Comparison of ENCODE assay signal across 8 mouse cellular contexts in the genomic region with DNA sequence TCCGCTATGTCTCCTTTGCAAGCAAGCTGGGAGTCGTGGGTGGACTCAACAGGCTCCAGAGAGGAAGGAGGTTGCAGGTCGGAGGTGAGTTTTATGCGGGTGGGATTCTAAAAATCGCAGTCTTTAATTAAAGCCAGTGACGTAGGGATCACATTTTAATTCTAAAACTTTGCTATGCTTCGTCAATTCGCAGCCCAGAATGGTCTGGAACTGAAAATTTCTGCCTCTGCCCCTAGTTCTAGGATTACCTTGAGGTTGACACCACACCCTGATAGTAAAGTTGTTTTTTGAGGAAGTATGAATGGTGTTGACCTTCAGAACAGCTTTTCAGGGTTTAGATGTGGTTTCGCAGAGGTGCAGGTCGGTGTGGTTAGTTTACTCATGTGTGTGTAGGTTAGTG. TPM values are rescaled to one million over a fixed set of nuclear protein-coding genes. Genes with fewer than 3 reads are reported as not detected.
DNase-seq lines count a peak whose midpoint lies in the region; ATAC-seq and TF ChIP-seq lines count a peak whose summit lies in the region.

No protein-coding gene starts in this region.

- 38% methylated on average over 10 of the region's 10 CpGs for whole genome bisulfite sequencing in heart, embryonic 14.5 days
- WGBS in hindbrain, embryonic 11.5 days: 49% methylated on average over 10 of the region's 10 CpGs

- no peaks in the 10 kb centered on the region for H3K36me3 ChIP-seq in heart, embryonic 14.5 days (ENCODE audit: control insufficient read depth, insufficient read depth, low read length)
- peaks cover 0 to 42% of the 10 kb centered on the region in 2 experiments; a peak in 2 of 4 replicates for H3K36me3 ChIP-seq in MEL (ENCODE audit: control insufficient read depth in 1 of 2, insufficient read depth in 2 of 2, low read length in 2 of 2)
- no peaks in the 10 kb centered on the region for H3K36me3 ChIP-seq in hindbrain, embryonic 11.5 days (ENCODE audit: control insufficient read depth, insufficient read depth, low read length)

- peak overlapping the region in 1 of 2 experiments; percentile 93; a peak in 1 of 4 replicates for H3K27ac ChIP-seq in heart, embryonic 14.5 days (replicated peaks in 1 of 2; ENCODE audit: control insufficient read depth in 1 of 2, insufficient read depth in 1 of 2, low read depth in 2 of 2, low read length in 2 of 2)
- peak overlapping the region; percentile 75 for H3K27ac ChIP-seq in MEL (ENCODE audit: control insufficient read depth, low read depth, low read length)
- no peak overlapping the region for H3K27ac ChIP-seq in hindbrain, embryonic 11.5 days (ENCODE audit: low read depth, low read length)

- H3K9me3 ChIP-seq in heart, embryonic 14.5 days (ENCODE audit: control insufficient read depth, low read length): no peaks in the 10 kb centered on the region
- no peaks in the 10 kb centered on the region for H3K9me3 ChIP-seq in MEL (replicated peaks; ENCODE audit: insufficient read depth, low read length)
- no peaks in the 10 kb centered on the region for H3K9me3 ChIP-seq in hindbrain, embryonic 11.5 days (ENCODE audit: control insufficient read depth, low read length)

- peaks cover 18% of the 10 kb centered on the region for H3K79me2 ChIP-seq in MEL (ENCODE audit: control insufficient read depth, insufficient read depth, low read length, poor library complexity)

- TF ChIP-seq RAD21 in MEL (IDR thresholded peaks at IDR 0.05; ENCODE audit: low read depth, low read length): no peak

- peak; percentile 59 to 66; a peak in 3 of 4 replicates for TF ChIP-seq EP300 in MEL (IDR thresholded peaks at IDR 0.05; ENCODE audit: low read depth in 1 of 2, low read length in 2 of 2)

- peaks cover 8 to 22% of the 10 kb centered on the region in 2 experiments for H3K4me1 ChIP-seq in heart, embryonic 14.5 days (ENCODE audit: control insufficient read depth in 2 of 2, insufficient read depth in 2 of 2, low read length in 2 of 2)
- peaks cover 14 to 34% of the 10 kb centered on the region in 2 experiments for H3K4me1 ChIP-seq in MEL (ENCODE audit: control insufficient read depth in 1 of 2, insufficient read depth in 2 of 2, low read length in 2 of 2)
- H3K4me1 ChIP-seq in hindbrain, embryonic 11.5 days (replicated peaks; ENCODE audit: control insufficient read depth, insufficient read depth, low read length): 0 out of 2 replicates have a peak, but pooled peaks cover 4% of the 10 kb centered on the region

- no peak for TF ChIP-seq CTCF in MEL (IDR thresholded peaks at IDR 0.05 in 2 of 3, conservative IDR thresholded peaks at IDR 0.05 in 1 of 3; ENCODE audit: control insufficient read depth in 1 of 3, insufficient read depth in 1 of 3, low read depth in 2 of 3, low read length in 3 of 3, poor library complexity in 1 of 3, severe bottlenecking in 1 of 3)

- no peak for DNase-seq in heart, adult 18-20 months
- DNase-seq in MEL (ENCODE audit: low read depth, low spot score) (peak; percentile 90), MN1 (ENCODE audit: low spot score) (no peak)
- no peak for DNase-seq in hindbrain, embryonic 11.5 days (ENCODE audit: low spot score)
- no peak for DNase-seq in ovary, adult 18-20 months (ENCODE audit: low spot score)

- no peak for ATAC-seq in heart, embryonic 14.5 days (ENCODE audit: insufficient number of reproducible peaks, insufficient read depth, low FRiP score, low read depth)
- ATAC-seq in hindbrain, embryonic 11.5 days (ENCODE audit: low FRiP score): no peak
- peak; percentile 28; the same call in 1 of the 2 replicates for ATAC-seq in megakaryocyte, adult 5-6 weeks (ENCODE audit: poor library complexity, severe bottlenecking)
- ATAC-seq in frontal cortex, adult (ENCODE audit: low TSS enrichment): no peak

- peak overlapping the region; percentile 98 for H3K9ac ChIP-seq in heart, embryonic 14.5 days (ENCODE audit: low read length)
- peak overlapping the region; percentile 90 for H3K9ac ChIP-seq in MEL (ENCODE audit: control insufficient read depth, low read depth, low read length, poor library complexity, severe bottlenecking)
- H3K9ac ChIP-seq in hindbrain, embryonic 11.5 days (ENCODE audit: low read depth, low read length): peak overlapping the region; percentile 96; the same call in 1 of the 2 replicates

- TF ChIP-seq POLR2A in MEL (IDR thresholded peaks at IDR 0.05; ENCODE audit: control insufficient read depth in 1 of 2, insufficient read depth in 1 of 2, low read depth in 1 of 2, low read length in 2 of 2, poor library complexity in 1 of 2): no peak; a peak in 1 of 4 replicates

- peak overlapping the region; percentile 74 to 94 for H3K4me3 ChIP-seq in heart, embryonic 14.5 days (ENCODE audit: control insufficient read depth in 1 of 2, insufficient read depth in 1 of 2, low read depth in 1 of 2, low read length in 2 of 2)
- peak overlapping the region; percentile 92 to 93 for H3K4me3 ChIP-seq in MEL (ENCODE audit: control insufficient read depth in 1 of 2, insufficient read depth in 1 of 2, low read depth in 2 of 2, low read length in 2 of 2)
- peak overlapping the region; percentile 95 for H3K4me3 ChIP-seq in hindbrain, embryonic 11.5 days (ENCODE audit: low read depth, low read length)

- no peaks in the 10 kb centered on the region for H3K27me3 ChIP-seq in heart, embryonic 14.5 days (ENCODE audit: control insufficient read depth, insufficient read depth, low read length)
- no peaks in the 10 kb centered on the region for H3K27me3 ChIP-seq in MEL (ENCODE audit: control insufficient read depth in 1 of 2, insufficient read depth in 2 of 2, low read length in 2 of 2)
- H3K27me3 ChIP-seq in hindbrain, embryonic 11.5 days (ENCODE audit: control insufficient read depth, insufficient read depth, low read length): no peaks in the 10 kb centered on the region

- peak overlapping the region; percentile 66 for H3K4me2 ChIP-seq in heart, embryonic 14.5 days (ENCODE audit: low read length)
- peak overlapping the region; percentile 59 for H3K4me2 ChIP-seq in hindbrain, embryonic 11.5 days (replicated peaks; ENCODE audit: low read depth, low read length)

TF ChIP-seq in MEL, 35 proteins besides CTCF, POLR2A, EP300 and RAD21:
- TF ChIP-seq MEF2A (IDR thresholded peaks at IDR 0.05; ENCODE audit: extremely low read depth, insufficient replicate concordance, low read depth, low read length, poor library complexity, severe bottlenecking): no peak
- peak; percentile 36 for TF ChIP-seq TAL1 (IDR thresholded peaks at IDR 0.05; ENCODE audit: low read length)
- no peak for TF ChIP-seq ZNF384 (IDR thresholded peaks at IDR 0.05; ENCODE audit: low read depth, low read length)
- TF ChIP-seq KAT2A (conservative IDR thresholded peaks at IDR 0.05; ENCODE audit: low read depth, low read length): no peak
- peak; percentile 76 for TF ChIP-seq MXI1 (IDR thresholded peaks at IDR 0.05; ENCODE audit: low read depth, low read length)
- TF ChIP-seq SMC3 (IDR thresholded peaks at IDR 0.05; ENCODE audit: low read depth, low read length): no peak
- TF ChIP-seq BHLHE40 (IDR thresholded peaks at IDR 0.05; ENCODE audit: borderline replicate concordance, low read depth, low read length): no peak
- TF ChIP-seq RCOR1 (IDR thresholded peaks at IDR 0.05; ENCODE audit: low read depth, low read length): peak; percentile 81
- TF ChIP-seq MAZ (IDR thresholded peaks at IDR 0.05; ENCODE audit: low read depth, low read length): no peak
- no peak for TF ChIP-seq CHD2 (IDR thresholded peaks at IDR 0.05; ENCODE audit: low read length)
- no peak for TF ChIP-seq CHD1 (IDR thresholded peaks at IDR 0.05; ENCODE audit: low read depth, low read length)
- TF ChIP-seq MAX (IDR thresholded peaks at IDR 0.05; ENCODE audit: low read length): no peak
- TF ChIP-seq POLR2AphosphoS5 (IDR thresholded peaks at IDR 0.05; ENCODE audit: borderline replicate concordance, low read depth, low read length): no peak
- 0 out of 2 replicates have a peak, but pooled peaks have one; percentile 46 for TF ChIP-seq TCF12 (IDR thresholded peaks at IDR 0.05; ENCODE audit: low read depth, low read length)
- TF ChIP-seq GABPA (IDR thresholded peaks at IDR 0.05; ENCODE audit: low read depth, low read length): no peak
- TF ChIP-seq GATA1 (IDR thresholded peaks at IDR 0.05; ENCODE audit: low read depth, low read length): peak; percentile 73
- TF ChIP-seq POLR2AphosphoS2 (IDR thresholded peaks at IDR 0.05; ENCODE audit: low read length): no peak
- TF ChIP-seq USF2 (IDR thresholded peaks at IDR 0.05; ENCODE audit: borderline replicate concordance in 1 of 2, insufficient read depth in 1 of 2, low read depth in 1 of 2, low read length in 2 of 2): no peak
- peak; percentile 31; the same call in 1 of the 2 replicates for TF ChIP-seq TBP (IDR thresholded peaks at IDR 0.05; ENCODE audit: low read depth, low read length)
- no peak for TF ChIP-seq MYB (IDR thresholded peaks at IDR 0.05; ENCODE audit: low read depth, low read length)
- TF ChIP-seq UBTF (IDR thresholded peaks at IDR 0.05; ENCODE audit: borderline replicate concordance, insufficient read depth, low read depth, low read length): 0 out of 2 replicates have a peak, but pooled peaks have one; percentile 2
- peak; percentile 80 for TF ChIP-seq SIN3A (IDR thresholded peaks at IDR 0.05; ENCODE audit: low read length)
- TF ChIP-seq ETS1 (IDR thresholded peaks at IDR 0.05; ENCODE audit: low read depth, low read length): peak; percentile 77

RNA-seq across cellular contexts. Expression of a gene that starts 1.3 kb away (rescaled TPM):
- polyA plus RNA-seq in heart, embryonic 14.5 days (2014; fragmentation: Nextera tagmentation; extraction: Ambion mirVana): 151 and 164 TPM in 2 replicates
- 100 to 1,000 TPM; 124 to 133 TPM for total RNA-seq in heart, adult 18-20 months (2021)
- 54.6 and 79.3 TPM in 2 replicates for total RNA-seq in MEL (2012; rRNA removed)
- 100 to 1,000 TPM in 1 of 2 experiments, not detected in 1; 127 TPM for polyA plus RNA-seq in MEL (2012; ENCODE audit: insufficient read depth in 1 of 2, insufficient read length in 2 of 2, low read depth in 1 of 2, low replicate concordance in 2 of 2, missing spikeins in 1 of 2)
- polyA plus RNA-seq in hindbrain, embryonic 11.5 days (2014; fragmentation: Nextera tagmentation; extraction: Ambion mirVana): 161 and 167 TPM in 2 replicates
- 117 and 126 TPM in 2 replicates for total RNA-seq in megakaryocyte, adult 5-6 weeks (2015)
- total RNA-seq in megakaryocyte, adult 5-6 weeks (2017): 137 and 192 TPM in 2 replicates

RNA-seq across cellular contexts. Expression of a gene that starts 49.1 kb away (rescaled TPM):
- polyA plus RNA-seq in heart, embryonic 14.5 days (2014; fragmentation: Nextera tagmentation; extraction: Ambion mirVana): 3.5 and 6.8 TPM in 2 replicates
- total RNA-seq in heart, adult 18-20 months (2021): 1 to 10 TPM; 2.6 to 3.2 TPM
- 7.1 and 7.9 TPM in 2 replicates for total RNA-seq in MEL (2012; rRNA removed)
- 10 to 100 TPM in 1 of 2 experiments, not detected in 1; 12.0 TPM for polyA plus RNA-seq in MEL (2012; ENCODE audit: insufficient read depth in 1 of 2, insufficient read length in 2 of 2, low read depth in 1 of 2, low replicate concordance in 2 of 2, missing spikeins in 1 of 2)
- 10.8 and 12.6 TPM in 2 replicates for polyA plus RNA-seq in hindbrain, embryonic 11.5 days (2014; fragmentation: Nextera tagmentation; extraction: Ambion mirVana)
- total RNA-seq in megakaryocyte, adult 5-6 weeks (2015): 34.7 and 38.5 TPM in 2 replicates
- 48.1 and 60.7 TPM in 2 replicates for total RNA-seq in megakaryocyte, adult 5-6 weeks (2017)
